Mouse (Mus musculus) CD4-positive, CD25-positive, alpha-beta regulatory T cell, adult 9 weeks (primary cell): ENCODE results near the gene Scn10a. TPM values are rescaled to one million over a fixed set of nuclear protein-coding genes. Genes with fewer than 3 reads are reported as not detected.

Experiments
- polyA plus RNA-seq: library from polyadenylated mRNA; unstranded; fragments of 100-300 nt; shearing (Covaris generic); gene quantifications from one replicate; pipeline ENCODE4 v1.2.1, GENCODE M21; 2017

Scn10a gene
- not detected for polyA plus RNA-seq

GRCm38 (mm10) chr9:119719222-119719621 is at the start of gene Scn10a:
Gene Scn10a (minus strand): TSS chr9:119719322.

GRCm38 (mm10) chr9:119578636-119579438 is 140.3 kb downstream of the Scn10a start, which contains the start of gene Scn5a:
Gene Scn5a (minus strand): TSS chr9:119579016.

Other genes with a start within 250 kb of the Scn10a start
- 0.06 TPM for gene Scn5a, start 140.3 kb downstream of the Scn10a start, polyA plus RNA-seq
- gene Scn11a, start 106.1 kb upstream of the Scn10a start, polyA plus RNA-seq, result 0.91 TPM
- 72.9 TPM for gene Wdr48, start 175.6 kb upstream of the Scn10a start, polyA plus RNA-seq
- 15.6 TPM for gene Gorasp1, start 218.2 kb upstream of the Scn10a start, polyA plus RNA-seq
- not detected for gene Ttc21a, start 218.3 kb upstream of the Scn10a start, polyA plus RNA-seq